Mouse (Mus musculus) macrophage (primary cell): ENCODE results near the gene Msn. TPM values are rescaled to one million over a fixed set of nuclear protein-coding genes. Genes with fewer than 3 reads are reported as not detected.

Experiments used
- H3K27ac ChIP-seq: fragments of 350-480 bp; formaldehyde crosslinking; 2 replicates; pipeline ENCODE4 v1.9.0; 2021
- H3K36me3 ChIP-seq: fragments of 350-480 bp; formaldehyde crosslinking; 2 replicates; pipeline ENCODE4 v1.9.0; 2021; ENCODE audit errors: inconsistent target
- H3K4me3 ChIP-seq: fragments of 350-480 bp; formaldehyde crosslinking; 2 replicates; pipeline ENCODE4 v1.9.0; 2021; ENCODE audit errors: inconsistent target
- H3K79me2 ChIP-seq: fragments of 350-480 bp; formaldehyde crosslinking; 2 replicates; pipeline ENCODE4 v1.9.0; 2021; ENCODE audit errors: inconsistent target
- WGBS: methylation state at CpG from one replicate; pipeline ENCODE4 v1.1.7; 2026; ENCODE audit warnings: inconsistent platforms; ENCODE audit not compliant: missing documents; 5-methylcytosine and 5-hydroxymethylcytosine counted together
- polyA plus RNA-seq: library from polyadenylated mRNA; stranded (reverse); fragments of 250-400 nt; gene quantifications from 3 replicates; pipeline ENCODE4 v1.2.4, GENCODE M21; 2018; ENCODE audit warnings: inconsistent platforms

Gene Msn
- polyA plus RNA-seq, 1 experiment from 2014 or later, result 532 TPM

- Histone ChIP-seq H3K27ac (peak overlapping the region; percentile 91), H3K79me2 (peaks cover 90% of the 10 kb centered on the region), H3K4me3 (no peak overlapping the region), H3K36me3 (no peaks in the 10 kb centered on the region)
- WGBS, result 18% methylated on average over 5 of the region's 5 CpGs
Measured at GRCm38 (mm10) chrX:96130139-96130538, 34.3 kb downstream of the Msn start.

- no peaks in the 10 kb centered on the region for H3K36me3 ChIP-seq
- no peak overlapping the region for H3K4me3 ChIP-seq
- H3K79me2 ChIP-seq, result peaks cover 90% of the 10 kb centered on the region
- peak overlapping the region; percentile 91 for H3K27ac ChIP-seq
- WGBS, result 16% methylated on average over 6 of the region's 6 CpGs
Measured at GRCm38 (mm10) chrX:96130663-96131062, 34.8 kb downstream of the Msn start.

GRCm38 (mm10) chrX:96133260-96133659 is 37.4 kb downstream of the Msn start:
- Histone ChIP-seq H3K4me3 (no peak overlapping the region), H3K36me3 (no peaks in the 10 kb centered on the region), H3K79me2 (peaks cover 90% of the 10 kb centered on the region), H3K27ac (peak overlapping the region; percentile 46)
- 17% methylated on average over 2 of the region's 2 CpGs for WGBS

- Histone ChIP-seq H3K4me3 (no peak overlapping the region), H3K79me2 (peaks cover 90% of the 10 kb centered on the region), H3K36me3 (no peaks in the 10 kb centered on the region), H3K27ac (peak overlapping the region; percentile 40)
- 48% methylated on average over 5 of the region's 5 CpGs for WGBS
Measured at GRCm38 (mm10) chrX:96134243-96134661, 38.4 kb downstream of the Msn start.

GRCm38 (mm10) chrX:96134840-96135580 is 39.2 kb downstream of the Msn start:
- Histone ChIP-seq H3K27ac (peak overlapping the region; percentile 40), H3K79me2 (peaks cover 93% of the 10 kb centered on the region), H3K36me3 (no peaks in the 10 kb centered on the region), H3K4me3 (no peak overlapping the region)
- WGBS, result 66% methylated on average over 6 of the region's 6 CpGs

GRCm38 (mm10) chrX:96135581-96135980 is 39.7 kb downstream of the Msn start:
- H3K36me3 ChIP-seq, result no peaks in the 10 kb centered on the region
- 94% methylated on average over 4 of the region's 4 CpGs for WGBS
- H3K4me3 ChIP-seq, result no peak overlapping the region
- H3K27ac ChIP-seq, result peak overlapping the region; percentile 40; the same call in 1 of the 2 replicates
- peaks cover 99% of the 10 kb centered on the region for H3K79me2 ChIP-seq

GRCm38 (mm10) chrX:96139262-96139661 is 43.4 kb downstream of the Msn start:
- H3K36me3 ChIP-seq, result no peaks in the 10 kb centered on the region
- H3K4me3 ChIP-seq, result no peak overlapping the region
- WGBS, result 77% methylated on average over 2 of the region's 2 CpGs
- H3K79me2 ChIP-seq, result peaks cover 96% of the 10 kb centered on the region
- H3K27ac ChIP-seq, result no peak overlapping the region

- Histone ChIP-seq H3K79me2 (peaks cover 76% of the 10 kb centered on the region), H3K4me3 (no peak overlapping the region), H3K36me3 (no peaks in the 10 kb centered on the region), H3K27ac (peak overlapping the region; percentile 13)
- WGBS, result 6% methylated on average over 3 of the region's 3 CpGs
Measured at GRCm38 (mm10) chrX:96144960-96145488, 49.2 kb downstream of the Msn start.

- no peaks in the 10 kb centered on the region for H3K36me3 ChIP-seq
- 65% methylated on average over 2 of the region's 2 CpGs for WGBS
- H3K79me2 ChIP-seq, result peaks cover 74% of the 10 kb centered on the region
- no peak overlapping the region for H3K4me3 ChIP-seq
- peak overlapping the region; percentile 69 for H3K27ac ChIP-seq
Measured at GRCm38 (mm10) chrX:96148217-96148616, 52.4 kb downstream of the Msn start.

- peaks cover 47% of the 10 kb centered on the region for H3K79me2 ChIP-seq
- H3K36me3 ChIP-seq, result no peaks in the 10 kb centered on the region
- no peak overlapping the region for H3K4me3 ChIP-seq
- H3K27ac ChIP-seq, result no peak overlapping the region
- WGBS, result 73% methylated on average over 3 of the region's 3 CpGs
Measured at GRCm38 (mm10) chrX:96153362-96153761, 57.5 kb downstream of the Msn start.

GRCm38 (mm10) chrX:96157936-96158335 is 62.1 kb downstream of the Msn start:
- Histone ChIP-seq H3K36me3 (peaks cover 9% of the 10 kb centered on the region; the same call in 1 of the 2 replicates), H3K79me2 (peaks cover 1% of the 10 kb centered on the region; the same call in 1 of the 2 replicates)
- 67% methylated on average over 3 of the region's 3 CpGs for WGBS

GRCm38 (mm10) chrX:96162571-96162970 is 66.7 kb downstream of the Msn start:
- no peak overlapping the region for H3K27ac ChIP-seq
- H3K4me3 ChIP-seq, result no peak overlapping the region
- no peaks in the 10 kb centered on the region for H3K79me2 ChIP-seq
- WGBS, result 88% methylated on average over 2 of the region's 2 CpGs
- peaks cover 18% of the 10 kb centered on the region; the same call in 1 of the 2 replicates for H3K36me3 ChIP-seq

More at GRCm38 (mm10) chrX:96157936-96158335, 62.1 kb downstream of the Msn start:
- Histone ChIP-seq H3K4me3 (no peak overlapping the region), H3K27ac (no peak overlapping the region)

- H3K79me2 ChIP-seq, result no peaks in the 10 kb centered on the region
- H3K4me3 ChIP-seq, result no peak overlapping the region
- no peak overlapping the region for H3K27ac ChIP-seq
- 78% methylated on average over 2 of the region's 2 CpGs for WGBS
- H3K36me3 ChIP-seq, result no peaks in the 10 kb centered on the region
Measured at GRCm38 (mm10) chrX:96171645-96172388, 76.0 kb downstream of the Msn start.

GRCm38 (mm10) chrX:96178437-96178836 is 82.6 kb downstream of the Msn start:
- Histone ChIP-seq H3K4me3 (no peak overlapping the region), H3K27ac (no peak overlapping the region), H3K36me3 (no peaks in the 10 kb centered on the region), H3K79me2 (no peaks in the 10 kb centered on the region)
- 0% methylated on average over 1 of the region's 1 CpGs for WGBS
